Mouse (Mus musculus) c-Kit-positive CD71-positive TER-119-negative erythroid progenitor cells, embryonic 14.5 days (primary cell): ENCODE measurements around the gene Tbxa2r.

Source experiments
- DNase-seq: peaks from one replicate; pipeline ENCODE4 v3.0.0-alpha.2; 2013; ENCODE audit warnings: low read depth

Tbxa2r gene

GRCm38 (mm10) chr10:81344421-81345161 lies 16.1 kb downstream of the Tbxa2r start:
- DNase-seq: no peak

- no peak for DNase-seq
Measured at GRCm38 (mm10) chr10:81345162-81345534, 16.6 kb downstream of the Tbxa2r start.

- DNase-seq: peak; percentile 64
Measured at GRCm38 (mm10) chr10:81346453-81347067, 18.0 kb downstream of the Tbxa2r start.

- DNase-seq: peak; percentile 70
Measured at GRCm38 (mm10) chr10:81349146-81349545, 20.6 kb downstream of the Tbxa2r start.

GRCm38 (mm10) chr10:81349961-81350350 lies 21.4 kb downstream of the Tbxa2r start:
- DNase-seq: no peak

GRCm38 (mm10) chr10:81350351-81351063 lies 22.0 kb downstream of the Tbxa2r start, which contains the start of gene Hmg20b:
TSS of gene Hmg20b (minus strand) at chr10:81350480.
- peak; percentile 97 for DNase-seq

GRCm38 (mm10) chr10:81351678-81352291 lies 23.3 kb downstream of the Tbxa2r start:
- peak; percentile 68 for DNase-seq

GRCm38 (mm10) chr10:81354738-81355477 lies 26.4 kb downstream of the Tbxa2r start:
- DNase-seq: no peak

- DNase-seq: no peak
Measured at GRCm38 (mm10) chr10:81355533-81355932, 27.0 kb downstream of the Tbxa2r start.

- no peak for DNase-seq
Measured at GRCm38 (mm10) chr10:81356352-81356990, 27.9 kb downstream of the Tbxa2r start.

GRCm38 (mm10) chr10:81356991-81357844 lies 28.7 kb downstream of the Tbxa2r start, which contains the start of gene Mfsd12:
TSS of gene Mfsd12 (plus strand) at chr10:81357491.
- peak; percentile 86 for DNase-seq

GRCm38 (mm10) chr10:81358209-81358608 lies 29.7 kb downstream of the Tbxa2r start:
- no peak for DNase-seq

GRCm38 (mm10) chr10:81358841-81359240 lies 30.3 kb downstream of the Tbxa2r start:
- DNase-seq: no peak

- DNase-seq: no peak
Measured at GRCm38 (mm10) chr10:81360721-81361120, 32.2 kb downstream of the Tbxa2r start.

- peak; percentile 66 for DNase-seq
Measured at GRCm38 (mm10) chr10:81362336-81362949, 33.9 kb downstream of the Tbxa2r start.

- no peak for DNase-seq
Measured at GRCm38 (mm10) chr10:81363436-81364346, 35.2 kb downstream of the Tbxa2r start.

- DNase-seq: no peak
Measured at GRCm38 (mm10) chr10:81364666-81365065, 36.1 kb downstream of the Tbxa2r start.

GRCm38 (mm10) chr10:81365073-81365472 lies 36.5 kb downstream of the Tbxa2r start:
- no peak for DNase-seq
